Mouse (Mus musculus): ENCODE measurements around the gene Klf7. TPM values are rescaled to one million over a fixed set of nuclear protein-coding genes. Genes with fewer than 3 reads are reported as not detected.
A peak's percentile ranks its signal among the peaks of the same experiment; 100 is the strongest.
"Not testable (repeated sequence)": the region's sequence is repeated elsewhere in the genome, so short reads cannot be mapped to it uniquely, and the experiment has no call there.

Gene Klf7
- polyA plus RNA-seq, 1 experiment = 31.7 TPM

DNA sequence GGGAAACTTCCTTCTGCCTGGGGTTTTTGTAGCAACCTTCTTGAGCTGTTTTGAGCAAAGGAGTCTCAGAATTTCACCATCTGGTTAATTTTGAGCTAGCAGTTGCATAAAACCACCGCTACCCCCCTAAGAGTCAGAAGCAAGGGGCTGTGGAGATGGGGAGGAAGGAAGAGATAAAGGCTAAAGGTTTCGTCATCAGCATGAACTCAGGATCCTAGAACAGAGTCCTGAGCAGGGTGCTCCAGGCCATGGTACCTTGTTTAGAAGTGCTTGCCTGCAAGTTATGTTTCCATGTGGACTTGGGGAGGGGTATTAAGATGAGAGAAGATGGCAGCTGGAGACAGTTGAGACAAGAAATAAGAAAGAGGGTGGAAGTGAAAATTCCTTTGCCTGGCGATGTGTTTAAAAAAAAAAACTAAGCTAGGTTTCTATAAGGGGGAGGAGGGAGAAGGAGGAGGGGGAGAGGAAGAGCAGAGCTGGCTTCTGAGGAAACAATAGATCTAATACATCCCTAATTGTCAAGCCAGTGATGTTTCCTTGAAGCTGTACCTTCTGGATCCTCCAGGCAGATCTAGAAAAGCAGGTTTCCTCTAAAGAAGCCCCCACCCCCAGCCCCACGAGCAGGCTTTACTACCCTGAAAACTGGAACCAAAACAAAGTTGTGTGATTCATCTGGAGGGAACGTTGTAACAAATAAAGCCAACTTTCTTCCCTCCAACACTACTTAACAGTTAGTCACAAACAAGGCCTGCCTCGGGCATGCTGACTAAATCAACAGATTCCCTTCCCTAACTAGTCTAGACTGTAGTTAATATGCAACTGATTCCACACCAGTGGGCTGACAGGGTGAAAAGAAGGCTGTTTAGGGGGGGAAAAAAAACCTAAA, 3.6 kb downstream of the Klf7 start:
- Histone ChIP-seq H3K4me3 (ENCODE audit: control insufficient read depth, insufficient read depth, low read length) (no peak overlapping the region), H3K27me3 (ENCODE audit: control insufficient read depth, insufficient read depth, low read length) (no peaks in the 10 kb centered on the region), H3K36me3 (ENCODE audit: control insufficient read depth, insufficient read depth, low read length) (no peaks in the 10 kb centered on the region), H3K27ac (ENCODE audit: control insufficient read depth, insufficient read depth, low read length) (no peak overlapping the region), H3K4me1 (replicated peaks; ENCODE audit: control insufficient read depth, insufficient read depth, low read length) (peaks cover 25% of the 10 kb centered on the region)
- TF ChIP-seq CTCF (IDR thresholded peaks at IDR 0.05; ENCODE audit: borderline replicate concordance, control insufficient read depth, extremely low read depth, insufficient read depth, low read length, poor library complexity) = no peak
- TF ChIP-seq POLR2A (IDR thresholded peaks at IDR 0.05; ENCODE audit: control insufficient read depth, extremely low read depth, insufficient read depth, low read length, poor library complexity) = no peak
- no peak for DNase-seq
- 62% methylated on average over 6 of the region's 6 CpGs for WGBS

DNA sequence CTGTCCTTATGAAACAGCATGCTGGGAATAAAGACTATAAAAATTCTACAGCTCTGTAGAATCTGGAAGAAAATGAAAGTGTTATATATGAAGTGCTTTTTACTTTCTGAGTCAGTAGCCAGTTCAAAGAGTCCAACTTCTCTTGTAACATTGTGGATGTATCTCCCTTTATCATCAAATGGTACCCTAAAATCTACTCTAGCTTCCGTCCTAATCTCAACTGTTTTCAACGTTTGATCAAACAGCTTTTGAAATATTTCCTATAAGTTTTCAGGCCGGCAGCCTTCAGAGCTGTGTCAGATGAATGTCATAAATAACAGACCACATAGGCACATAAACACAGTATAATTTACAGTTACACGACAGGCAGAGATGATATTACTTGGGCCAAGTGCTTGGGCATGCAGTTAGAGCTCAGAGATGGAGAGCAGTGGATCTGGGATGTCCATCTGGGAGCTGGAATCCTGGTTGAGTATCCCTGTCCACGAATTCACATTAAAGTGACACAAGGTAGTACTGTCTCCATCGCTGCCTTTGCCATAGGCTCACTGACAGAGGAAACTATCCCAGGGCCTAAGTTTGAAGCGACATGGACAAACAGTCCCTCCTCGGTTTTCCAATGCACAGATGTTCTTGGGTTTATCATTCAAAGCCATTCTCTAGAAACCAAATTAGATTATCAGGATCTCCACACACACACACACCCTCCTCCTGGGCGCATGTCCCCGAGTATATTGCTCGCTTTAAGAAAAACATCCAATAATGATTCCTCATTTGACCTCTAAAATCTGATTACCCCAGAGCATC, 4.4 kb downstream of the Klf7 start:
- TF ChIP-seq POLR2A (IDR thresholded peaks at IDR 0.05; ENCODE audit: control insufficient read depth, extremely low read depth, insufficient read depth, low read length, poor library complexity) (no peak), CTCF (IDR thresholded peaks at IDR 0.05; ENCODE audit: borderline replicate concordance, control insufficient read depth, extremely low read depth, insufficient read depth, low read length, poor library complexity) (no peak)
- Histone ChIP-seq H3K27me3 (ENCODE audit: control insufficient read depth, insufficient read depth, low read length) (no peaks in the 10 kb centered on the region), H3K27ac (ENCODE audit: control insufficient read depth, insufficient read depth, low read length) (no peak overlapping the region), H3K4me1 (replicated peaks; ENCODE audit: control insufficient read depth, insufficient read depth, low read length) (peaks cover 25% of the 10 kb centered on the region), H3K4me3 (ENCODE audit: control insufficient read depth, insufficient read depth, low read length) (no peak overlapping the region), H3K36me3 (ENCODE audit: control insufficient read depth, insufficient read depth, low read length) (no peaks in the 10 kb centered on the region)
- 83% methylated on average over 11 of the region's 11 CpGs for WGBS
- DNase-seq = no peak

DNA sequence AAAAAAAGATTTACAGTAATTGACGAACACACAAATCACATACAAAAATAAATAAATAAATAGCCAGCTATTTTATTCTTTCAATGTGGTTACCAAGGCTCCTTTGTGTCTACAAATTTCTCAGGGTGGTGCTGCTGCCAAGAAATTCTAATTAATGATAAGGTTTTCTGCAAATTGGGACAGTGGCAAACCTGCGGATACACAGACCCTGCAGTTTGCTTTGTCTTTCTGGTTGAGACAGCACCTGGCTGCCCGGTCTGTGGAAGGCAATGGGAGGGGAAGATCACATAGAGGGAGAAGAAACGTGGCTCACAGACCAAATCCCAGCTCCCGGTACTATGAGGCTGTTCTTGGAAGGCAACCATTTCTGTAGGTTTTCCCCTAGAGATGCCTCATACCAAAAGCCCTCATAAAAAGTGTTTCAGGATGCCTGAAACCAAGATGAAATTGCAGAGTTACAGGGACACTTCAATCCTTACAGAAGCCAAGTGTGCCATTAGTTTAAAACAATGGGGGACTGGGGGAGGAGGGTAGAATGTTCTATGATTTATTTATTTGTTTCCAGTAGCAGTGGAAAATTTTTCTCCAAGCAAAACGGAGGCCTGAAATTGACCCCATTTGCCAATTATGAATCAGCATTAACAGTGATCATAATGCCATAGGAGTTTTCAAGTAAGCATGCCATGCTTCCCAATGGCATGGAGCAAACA, 5.2 kb downstream of the Klf7 start:
- WGBS = 94% methylated on average over 6 of the region's 6 CpGs
- no peak for TF ChIP-seq CTCF (IDR thresholded peaks at IDR 0.05; ENCODE audit: borderline replicate concordance, control insufficient read depth, extremely low read depth, insufficient read depth, low read length, poor library complexity)
- TF ChIP-seq POLR2A (IDR thresholded peaks at IDR 0.05; ENCODE audit: control insufficient read depth, extremely low read depth, insufficient read depth, low read length, poor library complexity) = no peak
- H3K27me3 ChIP-seq (ENCODE audit: control insufficient read depth, insufficient read depth, low read length) = no peaks in the 10 kb centered on the region
- H3K4me3 ChIP-seq (ENCODE audit: control insufficient read depth, insufficient read depth, low read length) = no peak overlapping the region
- H3K27ac ChIP-seq (ENCODE audit: control insufficient read depth, insufficient read depth, low read length) = no peak overlapping the region
- peaks cover 22% of the 10 kb centered on the region for H3K4me1 ChIP-seq (replicated peaks; ENCODE audit: control insufficient read depth, insufficient read depth, low read length)
- no peak for DNase-seq
- H3K36me3 ChIP-seq (ENCODE audit: control insufficient read depth, insufficient read depth, low read length) = no peaks in the 10 kb centered on the region

DNA sequence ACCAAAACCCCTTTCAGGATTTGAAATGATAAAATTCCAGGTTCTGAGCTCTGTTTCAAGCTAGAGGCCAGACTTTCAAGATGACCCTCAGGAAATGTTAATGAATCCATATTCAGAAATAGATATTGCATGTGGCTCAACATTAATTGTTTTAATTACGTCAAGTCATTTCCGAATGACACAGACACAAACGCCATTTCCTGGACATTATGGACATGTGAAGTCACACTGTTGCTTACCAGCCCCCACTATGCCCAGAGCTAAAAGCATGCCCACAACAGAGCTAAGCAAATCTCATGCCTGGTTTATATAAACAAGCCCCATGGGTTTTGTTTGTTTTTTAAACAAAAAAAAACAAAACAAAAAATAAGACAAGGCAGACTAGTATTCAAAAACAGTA, 7.5 kb downstream of the Klf7 start:
- TF ChIP-seq CTCF (IDR thresholded peaks at IDR 0.05; ENCODE audit: borderline replicate concordance, control insufficient read depth, extremely low read depth, insufficient read depth, low read length, poor library complexity) (no peak), POLR2A (IDR thresholded peaks at IDR 0.05; ENCODE audit: control insufficient read depth, extremely low read depth, insufficient read depth, low read length, poor library complexity) (no peak)
- no peaks in the 10 kb centered on the region for H3K36me3 ChIP-seq (ENCODE audit: control insufficient read depth, insufficient read depth, low read length)
- no peak overlapping the region for H3K27ac ChIP-seq (ENCODE audit: control insufficient read depth, insufficient read depth, low read length)
- 96% methylated on average over 3 of the region's 3 CpGs for WGBS
- H3K27me3 ChIP-seq (ENCODE audit: control insufficient read depth, insufficient read depth, low read length) = no peaks in the 10 kb centered on the region
- H3K4me3 ChIP-seq (ENCODE audit: control insufficient read depth, insufficient read depth, low read length) = no peak overlapping the region
- DNase-seq = no peak
- peaks cover 26% of the 10 kb centered on the region for H3K4me1 ChIP-seq (replicated peaks; ENCODE audit: control insufficient read depth, insufficient read depth, low read length)

DNA sequence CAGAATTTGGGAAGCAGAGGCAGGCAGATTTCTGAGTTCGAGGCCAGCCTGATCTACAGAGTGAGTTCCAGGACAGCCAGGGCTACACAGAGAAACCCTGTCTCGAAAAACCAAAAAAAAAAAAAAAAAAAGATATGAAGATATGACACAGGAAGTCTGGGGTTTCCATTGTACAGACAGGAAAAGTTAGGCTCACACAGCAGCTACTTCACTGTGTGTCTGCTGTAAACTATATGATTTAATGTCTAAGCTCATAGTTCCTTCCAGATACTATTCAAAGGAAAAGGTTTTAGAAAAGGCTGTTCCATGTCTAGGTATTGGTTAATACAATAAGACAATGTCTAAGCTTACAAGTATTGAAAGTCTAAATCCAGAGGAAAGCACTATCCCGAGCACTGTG, 13.4 kb downstream of the Klf7 start:
- not testable (repeated sequence) for H3K36me3 ChIP-seq (ENCODE audit: control insufficient read depth, insufficient read depth, low read length); H3K27me3 ChIP-seq (ENCODE audit: control insufficient read depth, insufficient read depth, low read length); H3K4me3 ChIP-seq (ENCODE audit: control insufficient read depth, insufficient read depth, low read length); DNase-seq
- H3K27ac ChIP-seq (ENCODE audit: control insufficient read depth, insufficient read depth, low read length) = peak overlapping the region; percentile 3; the same call in 1 of the 2 replicates
- H3K4me1 ChIP-seq (replicated peaks; ENCODE audit: control insufficient read depth, insufficient read depth, low read length) = peaks cover 35% of the 10 kb centered on the region
- 35% methylated on average over 3 of the region's 3 CpGs for WGBS

DNA sequence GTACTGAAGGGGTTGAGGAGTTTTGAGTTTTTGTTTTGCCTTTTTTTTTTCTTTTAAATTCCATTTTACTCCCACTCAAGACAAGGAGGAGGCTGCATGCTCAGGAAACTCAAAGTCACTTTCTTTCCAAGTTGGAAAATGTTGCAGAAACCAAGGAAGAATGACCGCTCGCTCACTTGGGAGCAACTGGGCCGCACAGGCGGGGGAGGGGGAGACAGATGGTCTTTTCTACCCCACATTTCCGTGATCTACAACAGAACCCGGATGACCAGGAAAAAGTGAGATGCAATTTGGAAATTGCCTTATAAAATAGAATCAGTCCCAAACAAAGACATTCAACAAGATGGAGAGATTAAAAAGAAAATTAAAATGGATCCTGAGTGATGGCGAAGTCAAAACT, 14.6 kb downstream of the Klf7 start:
- Histone ChIP-seq H3K27ac (ENCODE audit: control insufficient read depth, insufficient read depth, low read length) (no peak overlapping the region), H3K27me3 (ENCODE audit: control insufficient read depth, insufficient read depth, low read length) (no peaks in the 10 kb centered on the region)
- WGBS = 96% methylated on average over 7 of the region's 7 CpGs

More for the DNA sequence above, 14.6 kb downstream of the Klf7 start:
- Histone ChIP-seq H3K36me3 (ENCODE audit: control insufficient read depth, insufficient read depth, low read length) (peaks cover 3% of the 10 kb centered on the region; the same call in 1 of the 2 replicates), H3K4me3 (ENCODE audit: control insufficient read depth, insufficient read depth, low read length) (no peak overlapping the region), H3K4me1 (replicated peaks; ENCODE audit: control insufficient read depth, insufficient read depth, low read length) (peaks cover 35% of the 10 kb centered on the region)
- no peak for DNase-seq
- TF ChIP-seq POLR2A (IDR thresholded peaks at IDR 0.05; ENCODE audit: control insufficient read depth, extremely low read depth, insufficient read depth, low read length, poor library complexity) = no peak
- no peak for TF ChIP-seq CTCF (IDR thresholded peaks at IDR 0.05; ENCODE audit: borderline replicate concordance, control insufficient read depth, extremely low read depth, insufficient read depth, low read length, poor library complexity)

Data from thymus, adult 2 months (tissue).